Mouse (Mus musculus): ENCODE data around the gene Pgpep1l.
"Not testable (repeated sequence)": the region's sequence is repeated elsewhere in the genome, so short reads cannot be mapped to it uniquely, and the experiment has no call there.

Gene Pgpep1l

GRCm38 (mm10) chr7:68264028-68264453 is at the start of gene Pgpep1l:
TSS of gene Pgpep1l (minus strand) at chr7:68264233.
- peak; percentile 37 to 40 for DNase-seq

- no peak for DNase-seq
These were observed 49.2 kb upstream of the Pgpep1l start for GRCm38 (mm10) chr7:68313038-68313782.

- no peak for DNase-seq
These were observed 48.4 kb upstream of the Pgpep1l start for GRCm38 (mm10) chr7:68312395-68312794.

GRCm38 (mm10) chr7:68311469-68311868 is 47.4 kb upstream of the Pgpep1l start:
- no peak for DNase-seq

GRCm38 (mm10) chr7:68306756-68307155 is 42.7 kb upstream of the Pgpep1l start:
- no peak for DNase-seq

GRCm38 (mm10) chr7:68305781-68306575 is 41.9 kb upstream of the Pgpep1l start:
- DNase-seq, result no peak

- no peak for DNase-seq
These were observed 39.7 kb upstream of the Pgpep1l start for GRCm38 (mm10) chr7:68303685-68304084.

GRCm38 (mm10) chr7:68302586-68303433 is 38.8 kb upstream of the Pgpep1l start:
- peak; percentile 83 to 87 for DNase-seq

GRCm38 (mm10) chr7:68301160-68301559 is 37.1 kb upstream of the Pgpep1l start:
- no peak for DNase-seq

- DNase-seq, result no peak
These were observed 34.5 kb upstream of the Pgpep1l start for GRCm38 (mm10) chr7:68298381-68299076.

GRCm38 (mm10) chr7:68296487-68296886 is 32.5 kb upstream of the Pgpep1l start:
- DNase-seq, result no peak

- DNase-seq, result no peak
These were observed 30.2 kb upstream of the Pgpep1l start for GRCm38 (mm10) chr7:68293997-68294789.

- DNase-seq, result no peak
These were observed 27.6 kb upstream of the Pgpep1l start for GRCm38 (mm10) chr7:68291603-68292002.

- DNase-seq, result no peak
These were observed 25.0 kb upstream of the Pgpep1l start for GRCm38 (mm10) chr7:68289081-68289480.

- DNase-seq, result not testable (repeated sequence)
These were observed 24.0 kb upstream of the Pgpep1l start for GRCm38 (mm10) chr7:68288000-68288399.

- DNase-seq, result no peak
These were observed 23.5 kb upstream of the Pgpep1l start for GRCm38 (mm10) chr7:68287582-68287981.

- DNase-seq, result no peak
These were observed 22.8 kb upstream of the Pgpep1l start for GRCm38 (mm10) chr7:68286526-68287481.

GRCm38 (mm10) chr7:68285851-68286298 is 21.8 kb upstream of the Pgpep1l start:
- no peak for DNase-seq

- DNase-seq, result no peak
These were observed 19.7 kb upstream of the Pgpep1l start for GRCm38 (mm10) chr7:68283776-68284175.

- DNase-seq, result not testable (repeated sequence)
These were observed 19.1 kb upstream of the Pgpep1l start for GRCm38 (mm10) chr7:68283133-68283520.

Data from cerebellum, postnatal 14 days (tissue).